Mouse (Mus musculus): ENCODE measurements around the gene Iqcf6. TPM values are rescaled to one million over a fixed set of nuclear protein-coding genes. Genes with fewer than 3 reads are reported as not detected.
"Not testable (repeated sequence)": the region's sequence is repeated elsewhere in the genome, so short reads cannot be mapped to it uniquely, and the experiment has no call there.

Iqcf6 gene
- polyA plus RNA-seq, 1 experiment from 2014 or later = not detected

GRCm38 (mm10) chr9:106627796-106628195 is 1.4 kb downstream of the Iqcf6 start:
- ATAC-seq (ENCODE audit: low read depth); H3K4me3 ChIP-seq; H3K4me2 ChIP-seq; H3K27ac ChIP-seq (replicated peaks); H3K4me1 ChIP-seq (replicated peaks); H3K9ac ChIP-seq; H3K27me3 ChIP-seq; H3K36me3 ChIP-seq; H3K9me3 ChIP-seq: not testable (repeated sequence)
- WGBS = 28% methylated on average over 8 of the region's 8 CpGs

GRCm38 (mm10) chr9:106632185-106632584 is 5.8 kb downstream of the Iqcf6 start:
- Histone ChIP-seq H3K9ac (no peak overlapping the region), H3K9me3 (no peaks in the 10 kb centered on the region), H3K36me3 (no peaks in the 10 kb centered on the region), H3K27ac (replicated peaks) (no peak overlapping the region), H3K4me1 (replicated peaks) (no peaks in the 10 kb centered on the region), H3K4me2 (no peak overlapping the region), H3K4me3 (no peak overlapping the region), H3K27me3 (no peaks in the 10 kb centered on the region)
- no peak for ATAC-seq (ENCODE audit: low read depth)
- 68% methylated on average over 5 of the region's 5 CpGs for WGBS

GRCm38 (mm10) chr9:106638154-106638553 is 11.8 kb downstream of the Iqcf6 start:
- no peak for ATAC-seq (ENCODE audit: low read depth)
- Histone ChIP-seq H3K27ac (replicated peaks) (no peak overlapping the region), H3K4me2 (no peak overlapping the region), H3K9ac (no peak overlapping the region), H3K4me3 (no peak overlapping the region), H3K36me3 (no peaks in the 10 kb centered on the region), H3K27me3 (no peaks in the 10 kb centered on the region), H3K9me3 (no peaks in the 10 kb centered on the region), H3K4me1 (replicated peaks) (no peaks in the 10 kb centered on the region)
- 91% methylated on average over 8 of the region's 8 CpGs for WGBS

GRCm38 (mm10) chr9:106641346-106641745 is 15.0 kb downstream of the Iqcf6 start:
- H3K4me3 ChIP-seq = no peak overlapping the region
- H3K9ac ChIP-seq = no peak overlapping the region
- no peaks in the 10 kb centered on the region for H3K36me3 ChIP-seq
- H3K27ac ChIP-seq (replicated peaks) = no peak overlapping the region
- no peak for ATAC-seq (ENCODE audit: low read depth)
- H3K4me1 ChIP-seq (replicated peaks) = no peaks in the 10 kb centered on the region
- 68% methylated on average over 5 of the region's 5 CpGs for WGBS
- H3K9me3 ChIP-seq = no peaks in the 10 kb centered on the region
- no peaks in the 10 kb centered on the region for H3K27me3 ChIP-seq
- no peak overlapping the region for H3K4me2 ChIP-seq

GRCm38 (mm10) chr9:106643128-106643527 is 16.7 kb downstream of the Iqcf6 start:
- 31% methylated on average over 7 of the region's 7 CpGs for WGBS
- no peak overlapping the region for H3K4me2 ChIP-seq
- H3K4me3 ChIP-seq = no peak overlapping the region
- no peaks in the 10 kb centered on the region for H3K9me3 ChIP-seq
- H3K36me3 ChIP-seq = no peaks in the 10 kb centered on the region
- H3K4me1 ChIP-seq (replicated peaks) = no peaks in the 10 kb centered on the region
- H3K9ac ChIP-seq = no peak overlapping the region
- H3K27ac ChIP-seq (replicated peaks) = no peak overlapping the region
- no peak for ATAC-seq (ENCODE audit: low read depth)
- no peaks in the 10 kb centered on the region for H3K27me3 ChIP-seq

GRCm38 (mm10) chr9:106643787-106644186 is 17.4 kb downstream of the Iqcf6 start:
- no peaks in the 10 kb centered on the region for H3K9me3 ChIP-seq
- H3K4me3 ChIP-seq = no peak overlapping the region
- H3K27ac ChIP-seq (replicated peaks) = no peak overlapping the region
- H3K27me3 ChIP-seq = no peaks in the 10 kb centered on the region
- H3K4me2 ChIP-seq = no peak overlapping the region
- H3K9ac ChIP-seq = no peak overlapping the region
- no peaks in the 10 kb centered on the region for H3K4me1 ChIP-seq (replicated peaks)
- no peak for ATAC-seq (ENCODE audit: low read depth)
- H3K36me3 ChIP-seq = no peaks in the 10 kb centered on the region
- 64% methylated on average over 6 of the region's 6 CpGs for WGBS

- no peak for ATAC-seq (ENCODE audit: low read depth)
- Histone ChIP-seq H3K4me2 (no peak overlapping the region), H3K27ac (replicated peaks) (no peak overlapping the region), H3K27me3 (no peaks in the 10 kb centered on the region), H3K9ac (no peak overlapping the region), H3K4me1 (replicated peaks) (no peaks in the 10 kb centered on the region), H3K9me3 (no peaks in the 10 kb centered on the region), H3K4me3 (no peak overlapping the region), H3K36me3 (no peaks in the 10 kb centered on the region)
- 72% methylated on average over 9 of the region's 9 CpGs for WGBS
Observed at GRCm38 (mm10) chr9:106645684-106646271, 19.4 kb downstream of the Iqcf6 start.

GRCm38 (mm10) chr9:106647226-106647625 is 20.8 kb downstream of the Iqcf6 start:
- no peak for ATAC-seq (ENCODE audit: low read depth)
- Histone ChIP-seq H3K27ac (replicated peaks) (no peak overlapping the region), H3K9me3 (no peaks in the 10 kb centered on the region), H3K4me2 (no peak overlapping the region), H3K4me3 (no peak overlapping the region), H3K4me1 (replicated peaks) (no peaks in the 10 kb centered on the region), H3K9ac (no peak overlapping the region), H3K27me3 (no peaks in the 10 kb centered on the region), H3K36me3 (no peaks in the 10 kb centered on the region)
- WGBS = 79% methylated on average over 27 of the region's 27 CpGs

- Histone ChIP-seq H3K4me2 (no peak overlapping the region), H3K9me3 (no peaks in the 10 kb centered on the region), H3K27me3 (peaks cover 23% of the 10 kb centered on the region), H3K4me1 (replicated peaks) (peaks cover 27% of the 10 kb centered on the region), H3K36me3 (no peaks in the 10 kb centered on the region), H3K27ac (replicated peaks) (no peak overlapping the region), H3K4me3 (no peak overlapping the region), H3K9ac (no peak overlapping the region)
- ATAC-seq (ENCODE audit: low read depth) = no peak
- WGBS = 74% methylated on average over 1 of the region's 1 CpGs
Observed at GRCm38 (mm10) chr9:106652720-106653119, 26.3 kb downstream of the Iqcf6 start.

GRCm38 (mm10) chr9:106655884-106656720 is 29.7 kb downstream of the Iqcf6 start, which contains the start of gene Grm2:
TSS of gene Grm2 (minus strand) at chr9:106656082.
- Histone ChIP-seq H3K9me3 (no peaks in the 10 kb centered on the region), H3K27ac (replicated peaks) (no peak within 1 kb of the TSS), H3K4me2 (peak within 1 kb of the TSS; percentile 84), H3K9ac (peak within 1 kb of the TSS; percentile 75), H3K4me3 (peak within 1 kb of the TSS; percentile 48), H3K27me3 (peaks cover 23% of the 10 kb centered on the region), H3K36me3 (peaks cover 29% of the 10 kb centered on the region), H3K4me1 (replicated peaks) (peaks cover 28% of the 10 kb centered on the region)
- ATAC-seq (ENCODE audit: low read depth) = peak; percentile 71
- 1% methylated on average over 42 of the region's 44 CpGs for WGBS

GRCm38 (mm10) chr9:106656820-106657219 is 30.4 kb downstream of the Iqcf6 start:
- no peak overlapping the region for H3K4me3 ChIP-seq
- peaks cover 28% of the 10 kb centered on the region for H3K4me1 ChIP-seq (replicated peaks)
- no peak for ATAC-seq (ENCODE audit: low read depth)
- 37% methylated on average over 5 of the region's 5 CpGs for WGBS
- H3K9ac ChIP-seq = no peak overlapping the region
- H3K9me3 ChIP-seq = no peaks in the 10 kb centered on the region
- H3K27me3 ChIP-seq = peaks cover 23% of the 10 kb centered on the region
- peaks cover 36% of the 10 kb centered on the region for H3K36me3 ChIP-seq
- no peak overlapping the region for H3K27ac ChIP-seq (replicated peaks)
- peak overlapping the region; percentile 84; the same call in 1 of the 2 replicates for H3K4me2 ChIP-seq

- Histone ChIP-seq H3K9ac (no peak overlapping the region), H3K4me1 (replicated peaks) (peaks cover 28% of the 10 kb centered on the region), H3K27ac (replicated peaks) (no peak overlapping the region), H3K4me2 (no peak overlapping the region), H3K27me3 (peaks cover 23% of the 10 kb centered on the region), H3K36me3 (peaks cover 44% of the 10 kb centered on the region), H3K9me3 (no peaks in the 10 kb centered on the region), H3K4me3 (no peak overlapping the region)
- WGBS = 36% methylated on average over 5 of the region's 5 CpGs
- ATAC-seq (ENCODE audit: low read depth) = no peak
Observed at GRCm38 (mm10) chr9:106657592-106657991, 31.2 kb downstream of the Iqcf6 start.
